Mouse (Mus musculus) limb, embryonic 13.5 days (tissue): ENCODE measurements around the gene Pten. TPM values are rescaled to one million over a fixed set of nuclear protein-coding genes. Genes with fewer than 3 reads are reported as not detected.
"Not testable (repeated sequence)": the region's sequence is repeated elsewhere in the genome, so short reads cannot be mapped to it uniquely, and the experiment has no call there.

Experiments
- ATAC-seq: fragments of 200-750 bp; cut with Nextera tagmentation; 2 replicates; pipeline ENCODE4 v1.8.0; 2017; ENCODE audit warnings: low read depth, moderate number of reproducible peaks, moderate TSS enrichment; ENCODE audit not compliant: low FRiP score
- H3K27ac ChIP-seq: fragments of 300-500 bp; sonication (generic); 2 replicates; pipeline ENCODE4 v1.5.1; 2015; ENCODE audit warnings: inconsistent platforms, mild to moderate bottlenecking, moderate library complexity
- H3K27me3 ChIP-seq: fragments of 300-500 bp; sonication (generic); 2 replicates; pipeline ENCODE4 v1.6.1; 2015; ENCODE audit warnings: mild to moderate bottlenecking, inconsistent platforms
- H3K36me3 ChIP-seq: fragments of 300-500 bp; sonication (generic); 2 replicates; pipeline ENCODE4 v1.6.1; 2015; ENCODE audit warnings: inconsistent platforms, mild to moderate bottlenecking, moderate library complexity
- H3K4me1 ChIP-seq: fragments of 300-500 bp; sonication (generic); 2 replicates; pipeline ENCODE4 v1.6.1; 2015; ENCODE audit warnings: inconsistent platforms
- H3K4me2 ChIP-seq: fragments of 300-500 bp; sonication (generic); replicated peaks from 2 replicates; pipeline ENCODE4 v1.6.1; 2015; ENCODE audit warnings: inconsistent platforms, mild to moderate bottlenecking, moderate library complexity
- H3K4me3 ChIP-seq: fragments of 300-500 bp; sonication (generic); 2 replicates; pipeline ENCODE4 v1.5.1; 2015; ENCODE audit warnings: moderate library complexity, mild to moderate bottlenecking, inconsistent platforms
- H3K9ac ChIP-seq: fragments of 300-500 bp; sonication (generic); 2 replicates; pipeline ENCODE4 v1.6.1; 2015; ENCODE audit warnings: mild to moderate bottlenecking, inconsistent platforms
- H3K9me3 ChIP-seq: fragments of 300-500 bp; sonication (generic); 2 replicates; pipeline ENCODE4 v1.6.1; 2016; ENCODE audit warnings: inconsistent platforms
- WGBS: fragments of 180-500 bp; shearing (Covaris S2); methylation state at CpG from one replicate; pipeline ENCODE4 v1.1.7; 2015; 5-methylcytosine and 5-hydroxymethylcytosine counted together
- polyA plus RNA-seq: library from polyadenylated mRNA; unstranded; fragments of >200 nt; fragmentation: Nextera tagmentation; extraction: Ambion mirVana; gene quantifications from 2 replicates; pipeline ENCODE4 v1.2.1, GENCODE M21; 2015

Pten gene
- polyA plus RNA-seq, 1 experiment from 2014 or later = 8.1 TPM

DNA sequence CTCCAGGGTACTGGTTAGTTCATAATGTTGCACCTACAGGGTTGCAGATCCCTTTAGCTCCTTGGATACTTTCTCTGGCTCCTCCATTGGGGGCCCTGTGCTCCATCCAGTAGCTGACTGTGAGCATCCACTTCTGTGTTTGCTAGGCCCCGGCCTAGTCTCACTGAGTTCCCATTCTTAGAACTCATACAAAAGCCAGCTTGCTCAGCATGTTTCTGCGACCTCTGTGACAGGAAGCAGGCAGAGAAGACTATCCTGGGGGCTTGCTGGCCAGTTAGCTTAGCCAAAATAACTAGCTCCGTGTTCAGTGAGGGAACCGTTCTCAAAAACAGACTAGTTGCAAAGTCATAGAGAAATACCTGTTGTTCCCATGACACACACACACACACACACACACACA is 30.1 kb downstream of the Pten start:
- not testable (repeated sequence) for H3K27ac ChIP-seq, H3K4me2 ChIP-seq, ATAC-seq, H3K9ac ChIP-seq, H3K9me3 ChIP-seq, H3K27me3 ChIP-seq, H3K4me3 ChIP-seq
- Histone ChIP-seq H3K4me1 (peaks cover 14% of the 10 kb centered on the region), H3K36me3 (peaks cover 13% of the 10 kb centered on the region; the same call in 1 of the 2 replicates)
- 73% methylated on average over 4 of the region's 4 CpGs for WGBS

DNA sequence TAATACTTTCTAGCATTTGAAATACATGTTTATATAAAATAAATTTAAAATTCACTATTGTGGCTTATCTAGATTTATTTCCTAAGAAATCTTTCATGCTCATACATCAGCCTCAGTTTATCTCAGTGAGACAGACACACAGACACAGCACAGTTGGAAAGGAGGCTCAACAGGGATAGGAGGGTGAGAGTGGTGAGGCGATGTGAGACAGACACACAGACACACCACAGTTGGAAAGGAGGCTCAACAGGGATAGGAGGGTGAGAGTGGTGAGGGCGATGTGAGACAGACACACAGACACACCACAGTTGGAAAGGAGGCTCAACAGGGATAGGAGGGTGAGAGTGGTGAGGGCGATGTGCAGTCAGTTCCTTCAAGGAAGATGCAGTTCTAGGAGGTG is 30.7 kb downstream of the Pten start:
- not testable (repeated sequence) for H3K27ac ChIP-seq, H3K9ac ChIP-seq, H3K4me2 ChIP-seq, ATAC-seq, H3K27me3 ChIP-seq, H3K36me3 ChIP-seq, H3K9me3 ChIP-seq, H3K4me3 ChIP-seq
- H3K4me1 ChIP-seq = peaks cover 17% of the 10 kb centered on the region
- 89% methylated on average over 3 of the region's 3 CpGs for WGBS

DNA sequence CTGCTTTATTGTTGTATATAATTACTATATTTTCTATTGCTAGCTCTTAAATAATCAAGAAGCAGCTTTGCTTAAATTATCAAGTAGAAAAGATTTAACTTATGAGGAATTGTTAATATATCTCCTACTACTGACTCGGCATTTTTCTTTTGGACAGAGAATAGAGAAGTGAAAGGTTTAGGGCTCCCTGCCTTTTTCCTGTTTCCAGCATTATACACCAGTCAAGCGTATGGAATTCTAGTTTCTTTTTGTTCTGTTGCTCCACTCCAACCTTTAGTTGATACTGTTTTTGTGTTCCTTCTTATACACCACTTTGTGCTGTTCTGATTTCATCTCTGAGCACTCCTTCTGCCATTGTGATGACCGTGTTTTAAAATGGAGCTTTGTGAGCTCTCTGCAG is 32.2 kb downstream of the Pten start:
- Histone ChIP-seq H3K4me3 (no peak overlapping the region), H3K36me3 (peaks cover 6% of the 10 kb centered on the region; the same call in 1 of the 2 replicates), H3K9me3 (no peaks in the 10 kb centered on the region), H3K9ac (no peak overlapping the region), H3K4me2 (no peak overlapping the region), H3K4me1 (peaks cover 29% of the 10 kb centered on the region), H3K27me3 (no peaks in the 10 kb centered on the region), H3K27ac (no peak overlapping the region)
- no peak for ATAC-seq
- WGBS = 84% methylated on average over 3 of the region's 3 CpGs

DNA sequence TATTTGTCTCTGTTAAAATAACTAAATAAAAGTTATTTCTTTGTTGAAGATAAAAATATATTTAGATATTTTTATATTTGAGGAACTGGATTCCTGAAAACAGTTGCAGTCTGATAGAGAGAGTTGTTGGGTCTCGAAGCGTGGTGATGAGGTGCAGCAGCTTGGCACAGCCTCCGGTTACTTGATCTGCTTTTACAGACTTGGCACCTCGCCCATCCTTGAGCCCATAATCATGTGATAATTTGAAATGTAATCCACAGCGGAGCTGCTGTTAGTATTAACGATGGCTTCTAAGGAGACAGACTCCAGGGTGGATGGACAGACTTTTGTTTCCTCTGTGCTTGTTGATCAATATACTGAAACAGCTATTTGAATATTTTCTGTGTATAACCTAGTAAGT is 35.3 kb downstream of the Pten start:
- H3K27me3 ChIP-seq = no peaks in the 10 kb centered on the region
- H3K36me3 ChIP-seq = no peaks in the 10 kb centered on the region
- no peak overlapping the region for H3K4me2 ChIP-seq
- no peak; the same call in 1 of the 2 replicates for ATAC-seq
- no peak overlapping the region for H3K27ac ChIP-seq
- WGBS = 9% methylated on average over 6 of the region's 6 CpGs
- no peak overlapping the region for H3K9ac ChIP-seq
- H3K4me1 ChIP-seq = peaks cover 29% of the 10 kb centered on the region
- no peaks in the 10 kb centered on the region for H3K9me3 ChIP-seq
- no peak overlapping the region for H3K4me3 ChIP-seq

DNA sequence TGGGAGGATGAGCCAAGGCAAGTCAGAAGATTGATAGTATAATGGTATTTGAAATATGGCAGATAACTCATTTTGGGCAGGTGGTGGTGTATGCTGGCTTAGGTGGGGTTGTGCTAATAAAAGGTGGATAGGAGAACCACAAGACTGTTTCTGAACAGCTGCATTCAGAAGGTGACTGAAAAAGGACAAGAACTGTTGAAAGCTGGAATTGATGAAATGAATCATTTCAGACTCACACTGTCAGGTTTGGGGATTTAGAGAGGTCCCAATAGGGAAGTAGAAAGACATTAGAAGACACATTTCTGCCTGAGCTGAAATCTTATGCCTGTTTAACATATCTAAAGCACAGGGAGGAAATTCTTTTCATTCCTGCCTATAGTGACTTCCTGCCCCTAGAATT is 36.6 kb downstream of the Pten start:
- Histone ChIP-seq H3K4me3 (no peak overlapping the region), H3K9me3 (no peaks in the 10 kb centered on the region), H3K36me3 (peaks cover 5% of the 10 kb centered on the region; the same call in 1 of the 2 replicates), H3K4me1 (peaks cover 33% of the 10 kb centered on the region), H3K27me3 (no peaks in the 10 kb centered on the region), H3K27ac (no peak overlapping the region), H3K4me2 (no peak overlapping the region), H3K9ac (no peak overlapping the region)
- ATAC-seq = no peak

DNA sequence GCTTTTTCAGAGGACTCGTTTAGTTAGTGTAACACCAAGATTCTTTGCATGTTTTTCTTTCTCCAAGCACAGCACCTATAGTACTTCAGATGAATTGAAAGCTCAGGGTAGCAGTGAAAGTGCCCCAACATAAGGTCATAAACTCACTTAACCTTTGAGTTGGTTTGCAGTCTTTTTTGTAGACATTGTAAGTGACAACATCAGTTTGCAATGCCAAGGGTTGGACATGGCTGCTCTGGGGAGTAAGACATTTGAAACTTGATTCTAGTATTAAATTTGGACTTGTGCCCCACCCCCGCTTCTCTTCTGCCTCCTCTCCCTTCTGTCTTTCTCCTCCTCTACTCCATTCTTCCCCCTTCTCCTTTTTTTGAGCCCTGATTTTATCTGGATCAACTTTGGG is 43.3 kb downstream of the Pten start:
- no peak for ATAC-seq
- no peak overlapping the region for H3K4me3 ChIP-seq
- H3K27me3 ChIP-seq = no peaks in the 10 kb centered on the region
- H3K36me3 ChIP-seq = peaks cover 21% of the 10 kb centered on the region; the same call in 1 of the 2 replicates
- no peak overlapping the region for H3K9ac ChIP-seq
- 0 out of 2 replicates have a peak, but pooled peaks cover 3% of the 10 kb centered on the region for H3K4me1 ChIP-seq
- H3K27ac ChIP-seq = no peak overlapping the region
- 82% methylated on average over 2 of the region's 2 CpGs for WGBS
- H3K9me3 ChIP-seq = no peaks in the 10 kb centered on the region
- no peak overlapping the region for H3K4me2 ChIP-seq

DNA sequence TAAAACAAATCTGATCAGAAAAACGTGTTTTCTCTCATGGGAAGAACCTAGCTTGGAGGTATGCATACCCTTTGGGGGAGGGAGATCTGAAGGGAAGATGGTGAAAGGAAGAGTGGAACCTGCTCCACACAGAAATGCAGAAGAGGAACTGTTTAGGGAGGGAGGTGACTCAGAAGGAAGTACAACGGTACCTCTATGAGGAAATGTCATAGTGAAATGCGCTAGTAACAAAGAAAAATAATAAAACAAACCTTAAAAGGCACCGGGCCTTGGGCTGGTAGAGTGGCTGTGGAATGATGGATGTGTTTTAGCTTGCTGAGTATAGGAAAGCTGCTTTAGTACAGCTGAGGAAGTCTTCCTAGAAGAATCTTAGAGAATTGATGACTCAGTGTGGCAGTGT is 47.4 kb downstream of the Pten start:
- ATAC-seq = no peak
- Histone ChIP-seq H3K9ac (no peak overlapping the region), H3K4me1 (no peaks in the 10 kb centered on the region), H3K27ac (no peak overlapping the region), H3K36me3 (peaks cover 17% of the 10 kb centered on the region), H3K9me3 (no peaks in the 10 kb centered on the region), H3K4me2 (no peak overlapping the region), H3K27me3 (no peaks in the 10 kb centered on the region), H3K4me3 (no peak overlapping the region)
- 74% methylated on average over 4 of the region's 4 CpGs for WGBS

DNA sequence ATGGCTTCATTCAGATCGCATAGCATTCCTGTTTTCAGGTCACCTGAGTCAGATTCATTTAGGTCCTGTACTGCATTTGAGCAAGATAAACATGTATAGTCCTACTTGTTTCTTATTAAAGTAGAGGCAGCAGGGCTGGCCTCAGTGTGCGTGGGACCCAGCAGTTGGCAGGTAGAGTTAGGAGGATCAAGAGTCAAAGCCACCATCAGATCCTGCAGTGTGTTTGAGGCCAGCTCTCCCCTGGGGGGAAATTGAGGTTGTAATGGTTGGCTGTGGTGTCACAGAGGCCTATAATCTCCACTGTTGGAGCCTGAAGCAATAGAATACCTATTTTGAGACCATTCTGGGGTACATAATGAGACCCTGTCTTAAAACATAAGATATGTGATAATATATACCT is 50.3 kb downstream of the Pten start:
- H3K4me3 ChIP-seq = no peak overlapping the region
- no peak overlapping the region for H3K9ac ChIP-seq
- H3K4me1 ChIP-seq = no peaks in the 10 kb centered on the region
- no peak overlapping the region for H3K27ac ChIP-seq
- H3K27me3 ChIP-seq = no peaks in the 10 kb centered on the region
- ATAC-seq = no peak
- 90% methylated on average over 2 of the region's 2 CpGs for WGBS
- H3K9me3 ChIP-seq = no peaks in the 10 kb centered on the region
- peaks cover 11% of the 10 kb centered on the region for H3K36me3 ChIP-seq
- no peak overlapping the region for H3K4me2 ChIP-seq

DNA sequence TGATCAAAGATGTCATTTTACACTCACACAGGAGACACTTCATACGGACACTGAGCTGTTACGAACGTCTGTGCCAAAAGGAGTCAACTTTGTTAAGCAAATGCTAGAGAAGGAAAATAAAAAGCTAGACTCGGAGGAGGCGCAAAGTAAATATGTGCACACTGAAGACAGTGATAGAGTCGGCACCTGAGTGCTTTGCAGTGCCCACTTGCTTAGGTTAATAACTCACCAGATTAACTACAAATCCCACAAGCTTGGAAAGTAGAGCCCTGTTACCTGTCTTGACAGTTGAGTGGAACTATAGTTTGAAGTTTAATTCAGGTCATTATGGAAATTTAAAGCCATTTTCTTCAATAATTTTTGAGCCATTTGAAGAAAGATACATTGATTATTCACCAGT is 51.4 kb downstream of the Pten start:
- H3K4me2 ChIP-seq = no peak overlapping the region
- 84% methylated on average over 6 of the region's 6 CpGs for WGBS

DNA sequence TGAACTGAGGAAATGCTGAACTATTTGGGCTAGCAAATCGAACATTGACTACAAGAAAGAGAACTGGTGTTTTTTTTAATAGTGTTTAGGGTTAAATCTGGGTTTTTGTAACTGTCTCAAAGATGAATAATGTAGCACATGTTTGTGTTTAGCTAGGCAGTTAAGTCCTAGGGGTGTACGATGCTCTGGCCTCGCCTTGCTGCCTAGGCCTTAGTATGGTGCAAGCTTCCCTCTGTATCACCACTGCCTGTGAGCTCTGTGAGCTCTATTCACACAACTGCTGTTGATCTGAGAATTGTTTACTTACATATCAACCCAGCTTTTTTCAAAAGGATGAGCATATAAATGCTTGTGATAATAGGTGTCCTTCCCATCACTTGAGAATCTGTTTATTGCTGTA is 51.8 kb downstream of the Pten start:
- H3K4me2 ChIP-seq = no peak overlapping the region
- H3K27me3 ChIP-seq = no peaks in the 10 kb centered on the region
- ATAC-seq = no peak
- no peaks in the 10 kb centered on the region for H3K9me3 ChIP-seq
- peaks cover 16% of the 10 kb centered on the region for H3K36me3 ChIP-seq
- H3K4me1 ChIP-seq = no peaks in the 10 kb centered on the region
- no peak overlapping the region for H3K9ac ChIP-seq
- H3K27ac ChIP-seq = no peak overlapping the region
- WGBS = 76% methylated on average over 3 of the region's 3 CpGs
- no peak overlapping the region for H3K4me3 ChIP-seq

More for the DNA sequence above, 51.4 kb downstream of the Pten start:
- Histone ChIP-seq H3K27ac (no peak overlapping the region), H3K9ac (no peak overlapping the region), H3K36me3 (peaks cover 15% of the 10 kb centered on the region), H3K9me3 (no peaks in the 10 kb centered on the region), H3K4me3 (no peak overlapping the region), H3K4me1 (no peaks in the 10 kb centered on the region), H3K27me3 (no peaks in the 10 kb centered on the region)
- ATAC-seq = no peak

DNA sequence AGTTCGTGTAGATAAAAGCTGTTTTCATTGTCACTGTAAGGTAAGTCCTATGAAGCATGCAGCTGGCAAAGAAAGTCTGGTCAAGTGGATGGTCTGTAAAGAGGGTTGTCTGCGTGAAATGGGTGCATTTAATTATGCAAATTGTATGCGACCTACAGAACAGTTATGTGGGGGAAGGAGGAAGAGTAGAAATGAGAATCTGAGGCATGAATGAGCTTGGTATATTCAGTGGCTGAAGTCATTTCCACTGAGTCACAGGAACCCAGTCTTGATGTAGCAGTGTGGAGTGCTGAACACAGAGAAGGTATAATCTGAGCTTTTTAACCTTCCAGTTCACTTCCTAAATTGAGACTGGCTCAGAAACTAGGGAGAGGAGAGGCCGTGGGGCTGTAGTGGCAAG is 61.5 kb downstream of the Pten start:
- no peak overlapping the region for H3K27ac ChIP-seq
- H3K4me1 ChIP-seq = no peaks in the 10 kb centered on the region
- no peak overlapping the region for H3K9ac ChIP-seq
- no peaks in the 10 kb centered on the region for H3K9me3 ChIP-seq
- H3K36me3 ChIP-seq = peaks cover 37% of the 10 kb centered on the region
- no peak for ATAC-seq
- no peak overlapping the region for H3K4me2 ChIP-seq
- no peaks in the 10 kb centered on the region for H3K27me3 ChIP-seq
- no peak overlapping the region for H3K4me3 ChIP-seq
- WGBS = 87% methylated on average over 4 of the region's 4 CpGs

DNA sequence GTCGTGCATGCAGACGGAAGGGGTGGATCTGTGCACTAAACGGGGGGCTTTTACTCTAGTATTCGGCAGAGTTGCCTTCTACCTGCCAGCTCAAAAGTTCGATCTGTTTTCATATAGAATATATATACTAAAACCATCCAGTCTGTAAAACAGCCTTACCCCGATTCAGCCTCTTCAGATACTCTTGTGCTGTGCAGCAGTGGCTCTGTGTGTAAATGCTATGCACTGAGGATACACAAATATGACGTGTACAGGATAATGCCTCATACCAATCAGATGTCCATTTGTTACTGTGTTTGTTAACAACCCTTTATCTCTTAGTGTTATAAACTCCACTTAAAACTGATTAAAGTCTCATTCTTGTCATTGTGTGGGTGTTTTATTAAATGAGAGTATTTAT is 65.7 kb downstream of the Pten start:
- H3K36me3 ChIP-seq = peaks cover 19% of the 10 kb centered on the region
- not testable (repeated sequence) for H3K27me3 ChIP-seq, H3K4me2 ChIP-seq, ATAC-seq, H3K4me1 ChIP-seq, H3K4me3 ChIP-seq, H3K9ac ChIP-seq, H3K9me3 ChIP-seq, H3K27ac ChIP-seq
- WGBS = no CpG with 5 or more reads among the region's 7 CpGs

DNA sequence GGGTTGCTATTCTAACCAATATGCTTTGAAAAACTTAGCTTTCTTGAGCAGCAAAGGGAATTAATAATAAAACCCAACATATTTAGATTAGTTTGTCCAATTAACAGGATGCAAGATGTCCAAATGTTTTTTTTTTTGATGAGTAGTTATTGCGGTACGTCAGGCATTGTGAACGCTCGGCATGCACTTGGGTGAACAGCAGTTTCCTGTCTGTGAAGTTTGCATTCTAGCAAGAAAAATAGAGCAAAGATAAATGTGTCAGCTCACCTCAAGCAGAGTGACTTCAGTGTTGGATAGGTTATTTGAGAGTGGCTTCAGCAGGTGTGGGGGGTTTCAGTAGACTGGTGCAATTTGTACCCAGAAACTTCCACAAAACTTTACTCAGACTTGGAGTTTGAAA is 69.3 kb downstream of the Pten start:
- ATAC-seq = no peak
- Histone ChIP-seq H3K4me2 (no peak overlapping the region), H3K27ac (no peak overlapping the region), H3K27me3 (no peaks in the 10 kb centered on the region), H3K4me3 (no peak overlapping the region), H3K9me3 (no peaks in the 10 kb centered on the region), H3K9ac (no peak overlapping the region), H3K4me1 (no peaks in the 10 kb centered on the region), H3K36me3 (no peaks in the 10 kb centered on the region)
- 88% methylated on average over 4 of the region's 4 CpGs for WGBS
